Mouse (Mus musculus): ENCODE measurements around the gene Cblb. TPM values are rescaled to one million over a fixed set of nuclear protein-coding genes. Genes with fewer than 3 reads are reported as not detected.

Cblb gene
- polyA plus RNA-seq, 1 experiment, result 26.5 TPM

DNA sequence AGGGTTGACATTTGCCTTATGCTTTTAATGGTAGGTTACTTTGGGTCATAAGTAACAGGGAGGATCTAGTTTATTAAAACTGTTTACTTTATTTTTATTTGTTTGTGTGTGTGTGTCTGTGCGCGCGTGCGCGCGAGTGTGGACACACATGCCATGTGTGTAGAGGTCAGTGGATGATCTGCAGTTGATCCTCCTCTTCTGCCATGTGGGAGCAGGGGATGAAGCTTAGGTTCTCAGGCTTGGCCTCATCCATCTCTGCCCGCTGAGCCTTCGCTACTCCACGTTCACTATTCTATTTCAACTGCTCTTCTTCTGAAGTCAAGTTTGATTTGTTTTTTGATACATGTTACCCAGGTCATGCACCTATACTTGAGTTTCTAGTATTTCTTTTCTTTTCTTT lies 73.6 kb downstream of the Cblb start:
- Histone ChIP-seq H3K27ac (ENCODE audit: insufficient read depth, low read length) (no peak overlapping the region), H3K4me3 (ENCODE audit: insufficient read depth, low read length) (no peak overlapping the region), H3K4me1 (ENCODE audit: control insufficient read depth, insufficient read depth, low read length) (no peaks in the 10 kb centered on the region)
- no peak for TF ChIP-seq CTCF (IDR thresholded peaks at IDR 0.05; ENCODE audit: borderline replicate concordance, insufficient read depth, low read length)
- no peak for TF ChIP-seq POLR2A (IDR thresholded peaks at IDR 0.05; ENCODE audit: low read depth, low read length)

DNA sequence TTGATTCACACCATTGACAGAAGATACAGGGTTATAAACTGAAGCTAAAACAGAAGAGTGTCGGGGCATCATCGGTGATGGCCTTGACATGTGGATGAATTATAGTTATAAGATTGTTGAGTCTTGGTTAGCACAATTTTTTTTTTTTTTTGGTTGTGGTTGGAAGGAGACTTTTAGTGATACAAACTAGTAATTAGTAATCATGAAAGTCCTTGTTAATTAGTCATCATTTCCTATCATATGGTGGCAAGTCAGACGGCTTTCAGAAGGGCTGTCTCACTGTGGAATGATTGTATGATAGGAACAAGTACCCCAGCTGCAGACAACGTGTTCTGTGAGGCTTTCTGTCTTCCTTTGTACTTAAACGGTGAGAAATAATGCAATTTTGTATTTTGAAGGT lies 76.8 kb downstream of the Cblb start:
- Histone ChIP-seq H3K27ac (ENCODE audit: insufficient read depth, low read length) (no peak overlapping the region), H3K4me3 (ENCODE audit: insufficient read depth, low read length) (no peak overlapping the region), H3K4me1 (ENCODE audit: control insufficient read depth, insufficient read depth, low read length) (no peaks in the 10 kb centered on the region)
- TF ChIP-seq CTCF (IDR thresholded peaks at IDR 0.05; ENCODE audit: borderline replicate concordance, insufficient read depth, low read length), result no peak
- no peak for TF ChIP-seq POLR2A (IDR thresholded peaks at IDR 0.05; ENCODE audit: low read depth, low read length)

DNA sequence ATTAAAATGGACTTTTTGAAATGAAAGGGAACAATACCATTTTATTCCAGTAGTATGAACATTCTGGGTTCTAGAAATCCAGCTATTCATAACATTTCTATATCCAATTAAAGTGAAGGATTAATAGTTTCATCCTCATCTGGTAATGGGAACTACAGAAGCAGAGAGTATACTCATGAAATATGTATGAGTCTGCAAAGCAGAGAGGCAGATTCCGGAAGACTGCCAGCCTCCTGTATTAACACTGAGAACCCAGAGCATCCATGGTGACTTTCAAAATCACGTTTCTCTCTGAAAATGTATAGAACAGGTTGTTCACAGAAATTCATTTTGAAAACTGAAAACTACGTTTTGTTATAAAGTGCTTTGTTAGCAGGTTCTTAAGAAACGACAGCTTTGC lies 83.4 kb downstream of the Cblb start:
- H3K4me1 ChIP-seq (ENCODE audit: control insufficient read depth, insufficient read depth, low read length), result no peaks in the 10 kb centered on the region
- TF ChIP-seq POLR2A (IDR thresholded peaks at IDR 0.05; ENCODE audit: low read depth, low read length), result no peak
- no peak for TF ChIP-seq CTCF (IDR thresholded peaks at IDR 0.05; ENCODE audit: borderline replicate concordance, insufficient read depth, low read length)
- no peak overlapping the region for H3K27ac ChIP-seq (ENCODE audit: insufficient read depth, low read length)
- no peak overlapping the region for H3K4me3 ChIP-seq (ENCODE audit: insufficient read depth, low read length)

- TF ChIP-seq CTCF (IDR thresholded peaks at IDR 0.05; ENCODE audit: borderline replicate concordance, insufficient read depth, low read length), result no peak
- no peak for TF ChIP-seq POLR2A (IDR thresholded peaks at IDR 0.05; ENCODE audit: low read depth, low read length)
- Histone ChIP-seq H3K4me3 (ENCODE audit: insufficient read depth, low read length) (no peak overlapping the region), H3K4me1 (ENCODE audit: control insufficient read depth, insufficient read depth, low read length) (no peaks in the 10 kb centered on the region), H3K27ac (ENCODE audit: insufficient read depth, low read length) (no peak overlapping the region)
Observed at GRCm38 (mm10) chr16:52119003-52119402, 88.0 kb downstream of the Cblb start.

DNA sequence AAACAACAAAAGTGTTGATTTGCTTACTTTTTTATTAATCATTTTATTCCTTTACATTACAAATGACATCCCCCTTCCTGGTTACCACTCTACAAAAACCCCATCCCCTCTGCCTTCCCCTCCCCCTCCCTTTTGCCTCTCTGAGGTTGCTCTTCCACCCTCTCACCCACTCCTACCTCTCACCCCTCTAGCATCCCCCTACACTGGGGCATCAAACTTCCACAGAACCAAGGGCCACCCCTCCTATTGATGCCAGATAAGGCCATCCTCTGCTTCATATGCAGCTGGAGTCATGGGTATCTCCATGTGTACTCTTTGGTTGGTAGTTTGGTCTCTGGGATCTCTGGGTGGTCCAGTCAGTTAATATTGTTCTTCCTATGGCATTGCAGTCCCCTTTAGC lies 93.9 kb downstream of the Cblb start:
- no peak for TF ChIP-seq CTCF (IDR thresholded peaks at IDR 0.05; ENCODE audit: borderline replicate concordance, insufficient read depth, low read length)
- TF ChIP-seq POLR2A (IDR thresholded peaks at IDR 0.05; ENCODE audit: low read depth, low read length), result no peak
- Histone ChIP-seq H3K27ac (ENCODE audit: insufficient read depth, low read length) (no peak overlapping the region), H3K4me3 (ENCODE audit: insufficient read depth, low read length) (no peak overlapping the region), H3K4me1 (ENCODE audit: control insufficient read depth, insufficient read depth, low read length) (no peaks in the 10 kb centered on the region)

DNA sequence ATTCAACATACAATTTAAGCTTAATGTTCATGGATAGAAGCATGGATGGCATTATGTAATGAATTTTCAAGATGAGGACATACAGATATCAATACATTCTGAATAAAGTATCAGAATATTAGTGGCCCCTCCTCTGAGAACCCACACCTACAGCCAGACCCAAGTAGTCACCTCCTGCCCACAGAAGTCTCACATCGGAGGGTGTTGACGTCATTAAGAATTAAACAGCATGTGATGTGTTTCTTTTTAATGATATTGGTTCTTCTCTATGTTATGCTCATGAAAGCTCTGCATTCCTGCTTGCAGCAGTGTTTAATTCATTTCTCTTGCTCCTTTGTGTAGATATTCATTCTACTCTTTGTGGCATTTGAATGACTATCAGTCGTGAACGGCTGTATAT lies 94.9 kb downstream of the Cblb start:
- TF ChIP-seq POLR2A (IDR thresholded peaks at IDR 0.05; ENCODE audit: low read depth, low read length) (no peak), CTCF (IDR thresholded peaks at IDR 0.05; ENCODE audit: borderline replicate concordance, insufficient read depth, low read length) (no peak)
- Histone ChIP-seq H3K27ac (ENCODE audit: insufficient read depth, low read length) (no peak overlapping the region), H3K4me3 (ENCODE audit: insufficient read depth, low read length) (no peak overlapping the region), H3K4me1 (ENCODE audit: control insufficient read depth, insufficient read depth, low read length) (no peaks in the 10 kb centered on the region)

DNA sequence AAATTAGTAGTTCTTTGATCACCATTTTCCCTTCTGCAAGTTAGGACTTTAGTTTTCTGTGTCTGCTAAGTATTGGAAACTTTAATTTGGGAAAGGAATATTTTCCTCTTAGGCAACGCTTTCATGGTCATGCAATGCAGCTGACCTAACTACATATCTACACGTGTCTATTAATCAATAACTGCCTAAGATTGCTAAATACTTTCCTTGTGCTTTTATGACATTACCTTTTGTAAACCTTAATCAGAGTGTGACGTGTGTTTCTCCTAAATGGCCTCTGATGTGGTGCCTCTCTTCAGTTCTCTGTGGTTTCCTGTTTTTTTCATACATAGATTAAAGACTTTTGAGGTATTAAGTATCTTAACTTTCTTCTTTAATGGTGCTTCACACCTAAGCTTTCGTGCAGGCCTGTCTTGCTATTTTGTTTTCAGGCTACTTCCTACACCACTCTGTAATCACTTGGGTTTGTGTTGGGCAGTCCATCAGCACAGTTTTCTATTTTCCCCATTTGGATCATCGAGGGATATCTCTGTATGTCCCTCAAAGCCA lies 98.4 kb downstream of the Cblb start:
- no peak overlapping the region for H3K27ac ChIP-seq (ENCODE audit: insufficient read depth, low read length)
- no peak overlapping the region for H3K4me3 ChIP-seq (ENCODE audit: insufficient read depth, low read length)
- TF ChIP-seq CTCF (IDR thresholded peaks at IDR 0.05; ENCODE audit: borderline replicate concordance, insufficient read depth, low read length) (no peak), POLR2A (IDR thresholded peaks at IDR 0.05; ENCODE audit: low read depth, low read length) (no peak)
- peaks cover 5% of the 10 kb centered on the region; the same call in 1 of the 2 replicates for H3K4me1 ChIP-seq (ENCODE audit: control insufficient read depth, insufficient read depth, low read length)

- peaks cover 5% of the 10 kb centered on the region; the same call in 1 of the 2 replicates for H3K4me1 ChIP-seq (ENCODE audit: control insufficient read depth, insufficient read depth, low read length)
- no peak for TF ChIP-seq CTCF (IDR thresholded peaks at IDR 0.05; ENCODE audit: borderline replicate concordance, insufficient read depth, low read length)
- TF ChIP-seq POLR2A (IDR thresholded peaks at IDR 0.05; ENCODE audit: low read depth, low read length), result no peak
- no peak overlapping the region for H3K4me3 ChIP-seq (ENCODE audit: insufficient read depth, low read length)
- no peak overlapping the region for H3K27ac ChIP-seq (ENCODE audit: insufficient read depth, low read length)
Observed at GRCm38 (mm10) chr16:52132808-52133490, 101.9 kb downstream of the Cblb start.

DNA sequence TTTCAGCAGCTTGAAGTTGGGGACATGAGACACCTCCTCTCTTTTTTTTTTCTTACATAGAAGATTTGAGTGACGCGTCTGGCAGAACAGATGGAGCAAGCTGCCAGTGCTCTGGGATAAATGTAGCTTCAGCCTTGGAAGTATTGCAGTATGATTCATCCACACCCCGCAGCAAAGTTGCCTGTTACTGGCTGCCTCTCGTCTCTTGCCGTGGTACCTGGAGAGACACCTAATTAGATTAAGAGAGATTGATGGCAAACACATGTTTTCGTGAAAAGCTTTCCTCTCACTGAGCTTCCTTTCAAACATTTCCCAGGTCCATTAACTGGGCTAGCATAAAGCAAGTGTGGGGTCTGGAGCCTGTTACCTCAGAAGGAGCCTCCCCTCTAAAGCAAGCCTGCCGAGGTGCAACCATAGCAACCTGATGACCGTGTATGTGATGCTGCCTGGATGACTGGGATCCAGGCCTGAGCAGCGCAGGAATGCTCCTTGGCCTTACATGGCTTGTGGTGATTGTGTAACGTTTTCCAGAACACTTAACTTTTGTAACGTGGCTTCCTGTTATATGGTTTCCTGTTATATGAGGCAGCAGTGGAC lies 103.7 kb downstream of the Cblb start:
- Histone ChIP-seq H3K4me3 (ENCODE audit: insufficient read depth, low read length) (no peak overlapping the region), H3K27ac (ENCODE audit: insufficient read depth, low read length) (peak overlapping the region; percentile 64), H3K4me1 (ENCODE audit: control insufficient read depth, insufficient read depth, low read length) (peaks cover 5% of the 10 kb centered on the region; the same call in 1 of the 2 replicates)
- TF ChIP-seq CTCF (IDR thresholded peaks at IDR 0.05; ENCODE audit: borderline replicate concordance, insufficient read depth, low read length) (no peak), POLR2A (IDR thresholded peaks at IDR 0.05; ENCODE audit: low read depth, low read length) (no peak)
